Mouse (Mus musculus) heart, embryonic 13.5 days (tissue): ENCODE data around the gene Dlg2. TPM values are rescaled to one million over a fixed set of nuclear protein-coding genes. Genes with fewer than 3 reads are reported as not detected.

Experiments used
- ATAC-seq: fragments of 200-750 bp; cut with Nextera tagmentation; 2 replicates; pipeline ENCODE4 v1.8.0; 2017; ENCODE audit warnings: moderate TSS enrichment; ENCODE audit not compliant: insufficient number of reproducible peaks, low FRiP score, low TSS enrichment; ENCODE audit errors: extremely low read depth
- H3K27ac ChIP-seq: fragments of 300-500 bp; sonication (generic); replicated peaks from 2 replicates; pipeline ENCODE4 v1.5.1; 2015; ENCODE audit warnings: moderate library complexity, mild to moderate bottlenecking, inconsistent platforms
- H3K27me3 ChIP-seq: fragments of 300-500 bp; sonication (generic); replicated peaks from 2 replicates; pipeline ENCODE4 v1.6.1; 2015; ENCODE audit warnings: mild to moderate bottlenecking, inconsistent platforms
- H3K36me3 ChIP-seq: fragments of 300-500 bp; sonication (generic); 2 replicates; pipeline ENCODE4 v1.6.1; 2015; ENCODE audit warnings: mild to moderate bottlenecking, inconsistent platforms
- H3K4me1 ChIP-seq: fragments of 300-500 bp; sonication (generic); 2 replicates; pipeline ENCODE4 v1.6.1; 2015; ENCODE audit warnings: inconsistent platforms
- H3K4me2 ChIP-seq: fragments of 300-500 bp; sonication (generic); 2 replicates; pipeline ENCODE4 v1.6.1; 2015; ENCODE audit warnings: inconsistent platforms, mild to moderate bottlenecking, moderate library complexity
- H3K4me3 ChIP-seq: fragments of 300-500 bp; sonication (generic); 2 replicates; pipeline ENCODE4 v1.5.1; 2015; ENCODE audit warnings: moderate library complexity, mild to moderate bottlenecking, inconsistent platforms
- H3K9ac ChIP-seq: fragments of 300-500 bp; sonication (generic); 2 replicates; pipeline ENCODE4 v1.6.1; 2015; ENCODE audit warnings: inconsistent platforms, mild to moderate bottlenecking, moderate library complexity
- H3K9me3 ChIP-seq: fragments of 300-500 bp; sonication (generic); 2 replicates; pipeline ENCODE4 v1.6.1; 2016; ENCODE audit warnings: inconsistent platforms
- WGBS: fragments of 180-500 bp; shearing (Covaris S2); methylation state at CpG from one replicate; pipeline ENCODE4 v1.1.7; 2015; ENCODE audit warnings: mixed read lengths; 5-methylcytosine and 5-hydroxymethylcytosine counted together
- polyA plus RNA-seq: library from polyadenylated mRNA; unstranded; fragments of >200 nt; fragmentation: Nextera tagmentation; extraction: Ambion mirVana; gene quantifications from 2 replicates; pipeline ENCODE4 v1.2.1, GENCODE M21; 2015

Dlg2 gene
- polyA plus RNA-seq, 1 experiment from 2014 or later, result 7.2 TPM

- H3K9ac ChIP-seq, result no peak overlapping the region
- H3K4me2 ChIP-seq, result no peak overlapping the region
- H3K9me3 ChIP-seq, result no peaks in the 10 kb centered on the region
- H3K4me3 ChIP-seq, result no peak overlapping the region
- H3K27me3 ChIP-seq, result no peaks in the 10 kb centered on the region
- WGBS, result 47% methylated on average over 7 of the region's 7 CpGs
- H3K4me1 ChIP-seq, result no peaks in the 10 kb centered on the region
- no peak for ATAC-seq
- H3K36me3 ChIP-seq, result no peaks in the 10 kb centered on the region
- no peak overlapping the region for H3K27ac ChIP-seq
Observed at GRCm38 (mm10) chr7:91218321-91218987, 742.0 kb downstream of the Dlg2 start.

DNA sequence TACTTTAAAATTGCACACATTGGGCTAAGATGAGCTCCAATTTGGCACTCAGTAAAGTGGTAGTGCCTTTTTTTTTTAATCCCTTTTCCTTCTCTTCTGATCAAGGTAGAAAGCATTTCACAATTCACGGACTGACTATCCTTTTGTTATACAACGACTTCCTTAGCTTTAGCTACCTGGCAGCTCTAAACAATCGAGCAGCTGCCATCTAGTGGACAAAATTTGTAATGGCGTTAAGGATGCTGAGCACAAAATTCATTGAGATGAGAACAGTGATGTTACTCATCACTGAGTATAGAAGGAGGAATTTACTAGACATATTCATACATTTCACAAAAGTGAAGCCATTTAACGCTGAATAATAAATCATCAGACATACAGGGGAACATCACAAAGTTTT is 750.0 kb downstream of the Dlg2 start:
- no peak for ATAC-seq
- Histone ChIP-seq H3K4me1 (no peaks in the 10 kb centered on the region), H3K36me3 (no peaks in the 10 kb centered on the region), H3K9me3 (no peaks in the 10 kb centered on the region), H3K27me3 (no peaks in the 10 kb centered on the region), H3K4me3 (no peak overlapping the region), H3K27ac (no peak overlapping the region), H3K4me2 (no peak overlapping the region), H3K9ac (no peak overlapping the region)
- WGBS, result 2% methylated on average over 5 of the region's 5 CpGs

GRCm38 (mm10) chr7:91241718-91242117 is 765.2 kb downstream of the Dlg2 start:
- WGBS, result 66% methylated on average over 4 of the region's 4 CpGs
- no peak for ATAC-seq

DNA sequence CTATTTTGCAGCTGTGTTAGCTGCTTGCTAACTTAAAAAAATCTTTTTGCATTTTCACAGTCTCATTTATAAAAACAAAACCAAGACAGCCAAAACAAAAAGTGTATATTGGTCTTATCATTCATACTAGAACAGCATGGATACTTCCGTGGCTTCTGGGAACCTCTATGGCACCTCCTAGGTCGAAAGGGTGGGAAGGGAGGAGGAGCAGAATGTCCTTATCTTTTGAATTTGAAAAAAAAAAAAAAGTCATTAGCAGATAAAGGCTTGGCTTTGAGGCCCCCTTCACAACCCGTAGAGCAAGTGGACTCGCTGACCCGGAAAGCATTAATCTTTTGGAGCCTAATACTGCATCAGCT is 785.2 kb downstream of the Dlg2 start:
- Histone ChIP-seq H3K4me2 (peak overlapping the region; percentile 82), H3K4me1 (peaks cover 16% of the 10 kb centered on the region), H3K27me3 (peaks cover 24% of the 10 kb centered on the region), H3K9me3 (no peaks in the 10 kb centered on the region), H3K36me3 (no peaks in the 10 kb centered on the region), H3K27ac (no peak overlapping the region), H3K4me3 (peak overlapping the region; percentile 52), H3K9ac (no peak overlapping the region)
- WGBS, result 0% methylated on average over 5 of the region's 5 CpGs
- ATAC-seq, result no peak

More at GRCm38 (mm10) chr7:91241718-91242117, 765.2 kb downstream of the Dlg2 start:
- Histone ChIP-seq H3K9ac (no peak overlapping the region), H3K36me3 (no peaks in the 10 kb centered on the region), H3K4me1 (no peaks in the 10 kb centered on the region), H3K4me2 (no peak overlapping the region), H3K27ac (no peak overlapping the region), H3K4me3 (no peak overlapping the region), H3K9me3 (no peaks in the 10 kb centered on the region), H3K27me3 (no peaks in the 10 kb centered on the region)

DNA sequence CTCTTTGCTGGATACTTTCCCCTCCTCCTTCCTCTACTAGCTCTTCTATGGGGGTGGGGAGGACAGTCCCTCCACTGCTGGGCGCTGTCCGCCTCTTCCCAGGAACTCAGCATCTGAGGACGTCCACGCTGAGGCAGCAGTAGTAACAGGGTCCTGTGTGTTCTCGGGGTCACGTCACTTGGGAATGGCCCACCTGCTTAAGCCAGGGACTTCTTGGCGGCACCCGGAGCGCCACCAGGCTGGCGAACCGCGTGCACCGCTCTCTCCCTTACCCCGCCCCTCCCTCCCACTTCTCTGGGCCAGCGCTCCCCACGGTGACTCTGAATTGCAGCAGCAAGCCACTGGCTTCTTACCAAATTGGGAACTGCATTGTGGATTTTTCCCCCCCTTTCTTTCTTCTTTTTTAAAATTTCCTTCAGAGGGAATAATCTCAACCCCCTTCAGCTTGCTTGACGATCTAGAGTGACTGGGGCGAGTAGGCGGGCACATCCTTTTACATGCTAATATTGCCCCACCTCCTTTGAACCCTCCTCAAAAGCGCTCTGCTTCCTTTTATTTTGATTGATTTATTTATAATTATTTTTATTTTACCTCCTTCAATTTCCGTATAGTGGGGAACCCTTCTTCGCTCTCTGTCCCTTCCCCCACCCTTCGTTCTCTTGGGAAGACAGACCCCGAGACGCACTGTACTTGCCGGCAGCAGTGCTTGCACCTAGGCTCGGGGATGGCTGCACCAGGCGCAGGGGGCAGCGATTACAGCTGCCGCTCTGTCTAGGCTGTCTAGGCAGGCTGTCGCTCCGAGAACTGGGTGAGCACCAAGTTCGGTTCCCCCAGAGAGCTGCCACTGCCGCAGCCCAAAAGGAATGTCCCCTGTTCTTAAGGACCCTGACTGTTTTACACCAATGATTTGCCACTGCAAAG is 785.8 kb downstream of the Dlg2 start:
- Histone ChIP-seq H3K27me3 (peaks cover 24% of the 10 kb centered on the region), H3K27ac (no peak overlapping the region), H3K4me1 (peaks cover 16% of the 10 kb centered on the region), H3K9me3 (no peaks in the 10 kb centered on the region), H3K4me2 (peak overlapping the region; percentile 82), H3K9ac (no peak overlapping the region), H3K36me3 (no peaks in the 10 kb centered on the region), H3K4me3 (peak overlapping the region; percentile 52)
- WGBS, result under 1% methylated on average over 34 of the region's 34 CpGs
- ATAC-seq, result no peak

GRCm38 (mm10) chr7:91262998-91263397 is 786.5 kb downstream of the Dlg2 start:
- WGBS, result 5% methylated on average over 9 of the region's 9 CpGs
- H3K36me3 ChIP-seq, result no peaks in the 10 kb centered on the region
- H3K9ac ChIP-seq, result no peak overlapping the region
- no peaks in the 10 kb centered on the region for H3K9me3 ChIP-seq
- peak overlapping the region; percentile 52 for H3K4me3 ChIP-seq
- H3K4me1 ChIP-seq, result peaks cover 16% of the 10 kb centered on the region
- ATAC-seq, result no peak
- peaks cover 24% of the 10 kb centered on the region for H3K27me3 ChIP-seq
- no peak overlapping the region for H3K27ac ChIP-seq
- peak overlapping the region; percentile 82 for H3K4me2 ChIP-seq

DNA sequence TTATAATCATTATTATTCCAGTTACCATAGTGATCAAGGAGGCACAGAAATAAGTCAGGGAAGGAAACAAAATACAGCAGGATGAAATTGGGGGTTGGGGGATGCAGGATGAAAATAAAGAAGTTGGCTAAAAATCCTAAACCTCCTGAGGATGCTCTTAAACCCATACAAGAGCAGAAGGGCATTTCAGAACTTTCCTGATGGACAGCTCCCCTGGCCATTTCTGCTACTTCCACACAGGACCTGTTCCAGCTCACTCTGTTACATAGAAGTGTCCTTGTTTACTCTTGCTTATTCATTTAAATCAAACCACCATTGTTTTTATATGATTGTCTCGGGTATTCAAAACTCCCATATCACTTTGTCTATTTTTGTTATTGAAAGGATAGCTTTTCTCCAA is 791.3 kb downstream of the Dlg2 start:
- ATAC-seq, result no peak
- H3K9ac ChIP-seq, result no peak overlapping the region

DNA sequence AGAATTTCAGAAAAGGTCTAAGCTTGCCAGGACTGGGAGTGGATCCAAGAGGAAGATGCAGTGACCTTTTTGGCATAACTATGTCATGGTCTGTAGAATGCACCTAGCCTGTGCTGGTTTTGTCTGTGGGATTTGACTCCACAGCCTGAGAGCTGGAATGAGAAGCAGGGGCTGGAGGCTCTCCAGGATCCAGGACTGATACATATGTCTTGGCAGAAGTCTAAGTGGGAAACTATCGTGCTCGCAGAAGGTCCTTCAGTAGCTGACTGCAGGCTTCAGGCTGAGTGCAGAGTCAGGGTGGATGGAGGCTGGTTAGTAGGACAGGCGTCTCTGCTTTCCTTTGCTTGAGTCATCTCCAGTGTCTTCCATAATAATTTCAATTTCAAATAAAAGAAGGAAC is 807.7 kb downstream of the Dlg2 start:
- Histone ChIP-seq H3K4me2 (no peak overlapping the region), H3K4me3 (no peak overlapping the region), H3K4me1 (no peaks in the 10 kb centered on the region), H3K27me3 (no peaks in the 10 kb centered on the region), H3K9me3 (0 out of 2 replicates have a peak, but pooled peaks cover 4% of the 10 kb centered on the region), H3K9ac (no peak overlapping the region), H3K36me3 (no peaks in the 10 kb centered on the region), H3K27ac (no peak overlapping the region)
- ATAC-seq, result no peak
- WGBS, result 83% methylated on average over 3 of the region's 3 CpGs

More for the DNA sequence above, 791.3 kb downstream of the Dlg2 start:
- Histone ChIP-seq H3K4me1 (peaks cover 5% of the 10 kb centered on the region), H3K4me3 (no peak overlapping the region), H3K9me3 (no peaks in the 10 kb centered on the region), H3K36me3 (no peaks in the 10 kb centered on the region), H3K27me3 (peaks cover 17% of the 10 kb centered on the region), H3K4me2 (no peak overlapping the region), H3K27ac (no peak overlapping the region)
- 5% methylated on average over 1 of the region's 1 CpGs for WGBS

- Histone ChIP-seq H3K4me3 (no peak overlapping the region), H3K27ac (no peak overlapping the region), H3K4me2 (no peak overlapping the region), H3K9me3 (0 out of 2 replicates have a peak, but pooled peaks cover 4% of the 10 kb centered on the region), H3K4me1 (no peaks in the 10 kb centered on the region), H3K9ac (no peak overlapping the region), H3K36me3 (no peaks in the 10 kb centered on the region), H3K27me3 (no peaks in the 10 kb centered on the region)
- WGBS, result 66% methylated on average over 3 of the region's 3 CpGs
- no peak for ATAC-seq
Observed at GRCm38 (mm10) chr7:91288324-91288723, 811.9 kb downstream of the Dlg2 start.

- Histone ChIP-seq H3K4me3 (no peak overlapping the region), H3K9me3 (no peaks in the 10 kb centered on the region), H3K27ac (no peak overlapping the region), H3K36me3 (no peaks in the 10 kb centered on the region), H3K27me3 (no peaks in the 10 kb centered on the region), H3K4me1 (no peaks in the 10 kb centered on the region), H3K4me2 (no peak overlapping the region), H3K9ac (no peak overlapping the region)
- ATAC-seq, result no peak
- WGBS, result 67% methylated on average over 2 of the region's 2 CpGs
Observed at GRCm38 (mm10) chr7:91296127-91296526, 819.7 kb downstream of the Dlg2 start.

DNA sequence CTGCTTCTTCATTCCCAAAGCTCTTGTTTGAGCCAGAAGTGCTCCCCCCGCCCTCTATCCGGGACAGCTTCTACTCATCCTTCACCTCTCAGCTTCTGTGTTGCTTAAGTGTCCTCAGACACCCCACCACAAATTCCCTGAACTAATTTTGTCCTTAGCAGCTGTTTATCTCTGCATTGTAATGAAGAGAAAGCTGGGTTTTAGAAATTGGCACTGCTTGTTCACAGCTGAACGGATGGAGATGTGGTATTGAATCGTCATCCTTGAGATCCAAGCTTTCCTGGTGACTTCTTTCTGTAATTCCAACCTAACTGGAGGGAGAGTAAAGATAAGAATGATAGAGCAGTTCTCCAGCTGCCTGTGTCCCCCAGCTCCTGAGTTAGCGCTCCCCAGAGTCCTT is 834.7 kb downstream of the Dlg2 start:
- H3K9ac ChIP-seq, result no peak overlapping the region
- 69% methylated on average over 5 of the region's 5 CpGs for WGBS
- H3K27me3 ChIP-seq, result no peaks in the 10 kb centered on the region
- no peak; the same call in 1 of the 2 replicates for ATAC-seq
- no peaks in the 10 kb centered on the region for H3K4me1 ChIP-seq
- H3K4me3 ChIP-seq, result no peak overlapping the region
- H3K4me2 ChIP-seq, result no peak overlapping the region
- no peak overlapping the region for H3K27ac ChIP-seq
- no peaks in the 10 kb centered on the region for H3K9me3 ChIP-seq
- H3K36me3 ChIP-seq, result no peaks in the 10 kb centered on the region
